In the genomic region with DNA sequence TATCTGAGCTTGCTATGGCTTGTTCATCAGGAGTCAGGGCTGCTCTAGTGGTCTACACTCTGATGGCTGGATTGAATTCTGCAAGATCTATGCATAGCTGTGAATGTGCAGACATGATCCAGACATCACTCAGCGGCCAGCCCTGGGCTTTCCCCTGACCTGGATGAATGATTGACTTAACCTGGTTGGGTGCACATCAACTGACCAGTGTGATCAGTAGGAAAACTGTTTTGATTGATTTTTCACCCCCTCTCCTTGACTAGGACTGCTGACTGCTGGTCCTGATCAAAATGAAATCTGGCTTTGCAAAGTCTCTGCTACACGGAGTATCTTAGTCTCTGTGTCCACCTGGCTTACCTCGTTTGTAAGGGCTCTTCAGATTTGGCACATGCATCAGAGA, we compare ENCODE assay signal across 25 mouse cellular contexts.
DNase-seq lines count a peak whose midpoint lies in the region; ATAC-seq and TF ChIP-seq lines count a peak whose summit lies in the region.
"Had no signal": no experiment of that assay in that cellular context is flagged by ENCODE, and none has a peak within 500 bp of the region (broad histone marks: within the 10 kb centered on the region; RNA-seq: fewer than 3 reads in every experiment).

No protein-coding gene starts in this region.

- H3K9ac ChIP-seq in kidney, embryonic 16.5 days (replicated peaks; ENCODE audit: low read length): no peak overlapping the region
- no peak overlapping the region for H3K9ac ChIP-seq in liver, embryonic 16.5 days (ENCODE audit: low read depth, low read length)
- H3K9ac ChIP-seq in liver, embryonic 11.5 days (ENCODE audit: low read depth, low read length): no peak overlapping the region
- H3K9ac ChIP-seq: embryonic facial prominence, embryonic 13.5 days; forebrain, embryonic 12.5 days; forebrain, embryonic 15.5 days; heart, embryonic 12.5 days; heart, embryonic 15.5 days; hindbrain, embryonic 13.5 days had no signal

- no peaks in the 10 kb centered on the region for H3K4me1 ChIP-seq in kidney, adult 2 months (ENCODE audit: control insufficient read depth, insufficient read depth, low read length)
- H3K4me1 ChIP-seq in kidney, embryonic 16.5 days (ENCODE audit: insufficient read depth, low read length): no peaks in the 10 kb centered on the region
- no peaks in the 10 kb centered on the region; the same call in 1 of the 2 replicates for H3K4me1 ChIP-seq in liver, embryonic 16.5 days (ENCODE audit: control insufficient read depth, low read depth, low read length)
- H3K4me1 ChIP-seq in liver, embryonic 11.5 days (replicated peaks; ENCODE audit: control insufficient read depth, insufficient read depth, low read length): no peaks in the 10 kb centered on the region
- H3K4me1 ChIP-seq: embryonic facial prominence, embryonic 10.5 days; embryonic facial prominence, embryonic 13.5 days; heart, embryonic 12.5 days; heart, embryonic 15.5 days had no signal

- H3K36me3 ChIP-seq in kidney, adult 2 months (ENCODE audit: control insufficient read depth, insufficient read depth, low read length): no peaks in the 10 kb centered on the region
- no peaks in the 10 kb centered on the region for H3K36me3 ChIP-seq in kidney, embryonic 16.5 days (ENCODE audit: insufficient read depth, low read length)
- H3K36me3 ChIP-seq in liver, embryonic 16.5 days (ENCODE audit: control insufficient read depth, insufficient read depth): no peaks in the 10 kb centered on the region
- H3K36me3 ChIP-seq in liver, embryonic 11.5 days (ENCODE audit: control insufficient read depth, insufficient read depth, low read length): no peaks in the 10 kb centered on the region
- H3K36me3 ChIP-seq: embryonic facial prominence, embryonic 10.5 days; embryonic facial prominence, embryonic 13.5 days; forebrain, embryonic 12.5 days; forebrain, embryonic 15.5 days; heart, embryonic 12.5 days; heart, embryonic 15.5 days; hindbrain, embryonic 10.5 days; hindbrain, embryonic 13.5 days had no signal

- TF ChIP-seq POLR2A in kidney, adult 2 months (IDR thresholded peaks at IDR 0.05; ENCODE audit: low read depth, low read length): no peak

- H3K4me3 ChIP-seq in kidney, adult 2 months (ENCODE audit: insufficient read depth, low read depth, low read length): no peak overlapping the region
- H3K4me3 ChIP-seq in kidney, embryonic 16.5 days (ENCODE audit: low read length): no peak overlapping the region
- no peak overlapping the region for H3K4me3 ChIP-seq in liver, embryonic 16.5 days (ENCODE audit: low read depth, low read length)
- no peak overlapping the region for H3K4me3 ChIP-seq in liver, embryonic 11.5 days (ENCODE audit: low read depth, low read length)
- H3K4me3 ChIP-seq: embryonic facial prominence, embryonic 10.5 days; embryonic facial prominence, embryonic 13.5 days; erythroblast, embryonic 14.5 days; forebrain, embryonic 12.5 days; forebrain, embryonic 15.5 days; heart, embryonic 12.5 days; heart, embryonic 15.5 days; hindbrain, embryonic 10.5 days; hindbrain, embryonic 13.5 days had no signal

- 35% methylated on average over 3 of the region's 3 CpGs for WGBS in kidney, adult 2 months
- 56% methylated on average over 3 of the region's 3 CpGs for WGBS in kidney, embryonic 16.5 days
- WGBS in liver, embryonic 16.5 days (ENCODE audit: insufficient replicate concordance): 39% methylated on average over 3 of the region's 3 CpGs
- WGBS in liver, embryonic 11.5 days: 53% methylated on average over 3 of the region's 3 CpGs

- no peaks in the 10 kb centered on the region for H3K9me3 ChIP-seq in kidney, embryonic 16.5 days (ENCODE audit: low read length)
- H3K9me3 ChIP-seq in liver, embryonic 16.5 days (replicated peaks; ENCODE audit: control insufficient read depth, low read length): no peaks in the 10 kb centered on the region
- H3K9me3 ChIP-seq in liver, embryonic 11.5 days (ENCODE audit: control insufficient read depth, low read length): no peaks in the 10 kb centered on the region
- H3K9me3 ChIP-seq: embryonic facial prominence, embryonic 10.5 days; embryonic facial prominence, embryonic 13.5 days; forebrain, embryonic 12.5 days; forebrain, embryonic 15.5 days; heart, embryonic 12.5 days; heart, embryonic 15.5 days; hindbrain, embryonic 10.5 days; hindbrain, embryonic 13.5 days had no signal

- TF ChIP-seq CTCF in kidney, adult 2 months (conservative IDR thresholded peaks at IDR 0.05; ENCODE audit: insufficient read depth, insufficient read length, low read depth, low read length): no peak

- H3K4me2 ChIP-seq in kidney, embryonic 16.5 days (replicated peaks; ENCODE audit: low read depth, low read length): no peak overlapping the region
- H3K4me2 ChIP-seq in liver, embryonic 16.5 days (ENCODE audit: low read depth, low read length): no peak overlapping the region
- no peak overlapping the region for H3K4me2 ChIP-seq in liver, embryonic 11.5 days
- H3K4me2 ChIP-seq: embryonic facial prominence, embryonic 13.5 days; forebrain, embryonic 12.5 days; forebrain, embryonic 15.5 days; heart, embryonic 12.5 days; heart, embryonic 15.5 days; hindbrain, embryonic 13.5 days had no signal

- peak; percentile 43 for DNase-seq in kidney, adult 2 months
- DNase-seq in liver, embryonic 11.5 days (ENCODE audit: low spot score): no peak
- peak; percentile 12 for DNase-seq in kidney, postnatal 14 days
- no peak for DNase-seq in adrenal gland, adult (ENCODE audit: inconsistent age in 2 of 2, low spot score in 1 of 2)
- DNase-seq: adrenal gland, adult 8-10 months; adrenal gland, postnatal 25 days; cerebellum, adult 11-12 months; cerebellum, adult 8-10 months; embryo, embryonic 11 days; gastrocnemius, postnatal 25 days; heart, adult 18-20 months; heart, postnatal 10 days; heart, postnatal 36 days had no signal

- H3K27ac ChIP-seq in kidney, adult 2 months (ENCODE audit: insufficient read depth, low read depth, low read length): no peak overlapping the region
- no peak overlapping the region for H3K27ac ChIP-seq in kidney, embryonic 16.5 days (ENCODE audit: low read length)
- H3K27ac ChIP-seq in liver, embryonic 16.5 days (ENCODE audit: low read length): no peak overlapping the region
- no peak overlapping the region for H3K27ac ChIP-seq in liver, embryonic 11.5 days (ENCODE audit: low read depth, low read length)
- H3K27ac ChIP-seq: embryonic facial prominence, embryonic 10.5 days; embryonic facial prominence, embryonic 13.5 days; forebrain, embryonic 12.5 days; forebrain, embryonic 15.5 days; heart, embryonic 15.5 days; hindbrain, embryonic 10.5 days; hindbrain, embryonic 13.5 days had no signal

- ATAC-seq in kidney, embryonic 16.5 days (ENCODE audit: low FRiP score, low TSS enrichment): no peak
- peak; percentile 43; the same call in 1 of the 2 replicates for ATAC-seq in liver, embryonic 16.5 days (ENCODE audit: low read depth)
- ATAC-seq in liver, embryonic 11.5 days (replicated peaks; ENCODE audit: low FRiP score): no peak
- ATAC-seq: CD4-positive, CD25-positive, alpha-beta regulatory T cell, adult 4 months; forebrain, embryonic 15.5 days had no signal

- H3K27me3 ChIP-seq in kidney, adult 2 months (replicated peaks; ENCODE audit: control insufficient read depth, insufficient read depth, low read length): no peaks in the 10 kb centered on the region
- no peaks in the 10 kb centered on the region for H3K27me3 ChIP-seq in kidney, embryonic 16.5 days (ENCODE audit: insufficient read depth, low read length)
- no peaks in the 10 kb centered on the region for H3K27me3 ChIP-seq in liver, embryonic 16.5 days (ENCODE audit: control insufficient read depth, insufficient read depth, low read depth, low read length)
- H3K27me3 ChIP-seq in liver, embryonic 11.5 days (replicated peaks; ENCODE audit: control insufficient read depth, insufficient read depth, low read length): no peaks in the 10 kb centered on the region
- H3K27me3 ChIP-seq: embryonic facial prominence, embryonic 13.5 days; forebrain, embryonic 12.5 days; forebrain, embryonic 15.5 days; heart, embryonic 15.5 days had no signal

Comparison
In these comparisons a context has a peak if more than half of its experiments do, and no peak if none do; other contexts are left out.
1. DNase-seq: peak in kidney, adult 2 months (single experiment) and kidney, postnatal 14 days (single experiment); none in liver, embryonic 11.5 days (single experiment) and adrenal gland, adult (0 of 2).